Mouse (Mus musculus) spleen, adult 2 months (tissue): ENCODE data around the gene Astn2.

Source experiments
- CTCF ChIP-seq: fragments of 200-500 bp; IDR thresholded peaks from 2 replicates; pipeline ENCODE4 v1.5.1; 2011; ENCODE audit warnings: mild to moderate bottlenecking, inconsistent platforms; ENCODE audit not compliant: insufficient read depth, insufficient read length, insufficient replicate concordance; ENCODE audit errors: extremely low read depth
- POLR2A ChIP-seq: fragments of 200-500 bp; IDR thresholded peaks from 2 replicates; pipeline ENCODE4 v1.6.1; 2011; ENCODE audit warnings: low read depth, low read length, inconsistent platforms

GRCm38 (mm10) chr4:65758174-65758874 is 646.1 kb downstream of the Astn2 start:
- TF ChIP-seq POLR2A: no peak
- no peak for TF ChIP-seq CTCF
